In genomic region chr6:99248396-99248795, GRCm38 (mm10) we compare ENCODE assay signal across 17 mouse cellular contexts.
"Had no signal": no experiment of that assay in that cellular context is flagged by ENCODE, and none has a peak within 500 bp of the region (broad histone marks: within the 10 kb centered on the region; RNA-seq: fewer than 3 reads in every experiment).

No protein-coding gene starts in this region.

- ATAC-seq: inflammation-experienced regulatory T-cells, adult 6 months; lung, postnatal 0 days; midbrain, embryonic 16.5 days had no signal

- H3K27ac ChIP-seq: layer of hippocampus, adult 2 months; left cerebral cortex, adult 2 months; limb, embryonic 10.5 days; liver, embryonic 15.5 days; midbrain, embryonic 12.5 days; neural tube, embryonic 15.5 days; stomach, postnatal 0 days had no signal

- H3K4me1 ChIP-seq: limb, embryonic 10.5 days; liver, embryonic 15.5 days; midbrain, embryonic 12.5 days; neural tube, embryonic 15.5 days had no signal

- H3K9ac ChIP-seq: liver, embryonic 15.5 days; midbrain, embryonic 12.5 days; neural tube, embryonic 15.5 days had no signal

- DNase-seq: kidney, adult 11 months; kidney, postnatal 10 days; kidney, postnatal 4 days; lung, adult 2 months; lung, postnatal 4 days; right cerebral cortex, postnatal 4 days had no signal

- H3K9me3 ChIP-seq: limb, embryonic 10.5 days; liver, embryonic 15.5 days; midbrain, embryonic 12.5 days; neural tube, embryonic 15.5 days had no signal

- H3K27me3 ChIP-seq: liver, embryonic 15.5 days; midbrain, embryonic 12.5 days; neural tube, embryonic 15.5 days had no signal

- H3K4me3 ChIP-seq: layer of hippocampus, adult 2 months; left cerebral cortex, adult 2 months; limb, embryonic 10.5 days; liver, embryonic 15.5 days; midbrain, embryonic 12.5 days; neural tube, embryonic 15.5 days had no signal

- H3K4me2 ChIP-seq: liver, embryonic 11.5 days; liver, embryonic 15.5 days; midbrain, embryonic 12.5 days; neural tube, embryonic 15.5 days had no signal

- H3K36me3 ChIP-seq: limb, embryonic 10.5 days; liver, embryonic 15.5 days; midbrain, embryonic 12.5 days; neural tube, embryonic 15.5 days had no signal
